Mouse (Mus musculus) retina, adult 2 months (tissue): Measurements from ENCODE around the gene Ciapin1.
"Not testable (repeated sequence)": the region's sequence is repeated elsewhere in the genome, so short reads cannot be mapped to it uniquely, and the experiment has no call there.

ENCODE experiments used
- DNase-seq: peaks from one replicate; pipeline ENCODE4 v3.0.0-alpha.2; 2012; ENCODE audit warnings: low read depth, low spot score

Gene Ciapin1

GRCm38 (mm10) chr8:94857346-94858173 is 19.4 kb upstream of the Ciapin1 start, which contains the start of gene Polr2c:
Gene Polr2c (plus strand): TSS chr8:94857450.
- peak; percentile 67 for DNase-seq

GRCm38 (mm10) chr8:94857011-94857345 is 18.8 kb upstream of the Ciapin1 start:
- DNase-seq: no peak

- not testable (repeated sequence) for DNase-seq
Measured at GRCm38 (mm10) chr8:94854761-94855160, 16.6 kb upstream of the Ciapin1 start.

- no peak for DNase-seq
Measured at GRCm38 (mm10) chr8:94850049-94850448, 11.9 kb upstream of the Ciapin1 start.

GRCm38 (mm10) chr8:94841183-94841582 is 3.0 kb upstream of the Ciapin1 start:
- no peak for DNase-seq

- no peak for DNase-seq
Measured at GRCm38 (mm10) chr8:94838600-94838999, 442 bp upstream of the Ciapin1 start.

- no peak for DNase-seq
Measured at GRCm38 (mm10) chr8:94836456-94837240, 1.5 kb downstream of the Ciapin1 start.

- not testable (repeated sequence) for DNase-seq
Measured at GRCm38 (mm10) chr8:94835751-94836150, 2.4 kb downstream of the Ciapin1 start.

GRCm38 (mm10) chr8:94833901-94834405 is 4.2 kb downstream of the Ciapin1 start:
- DNase-seq: not testable (repeated sequence)

- no peak for DNase-seq
Measured at GRCm38 (mm10) chr8:94828284-94828683, 9.9 kb downstream of the Ciapin1 start.

- DNase-seq: no peak
Measured at GRCm38 (mm10) chr8:94826210-94826609, 11.9 kb downstream of the Ciapin1 start.

GRCm38 (mm10) chr8:94825170-94825569 is 13.0 kb downstream of the Ciapin1 start:
- DNase-seq: no peak

GRCm38 (mm10) chr8:94822637-94823560 is 15.3 kb downstream of the Ciapin1 start:
- DNase-seq: no peak

GRCm38 (mm10) chr8:94821381-94821780 is 16.8 kb downstream of the Ciapin1 start:
- no peak for DNase-seq

GRCm38 (mm10) chr8:94820553-94820952 is 17.6 kb downstream of the Ciapin1 start:
- DNase-seq: no peak

GRCm38 (mm10) chr8:94819671-94820179 is 18.4 kb downstream of the Ciapin1 start:
- DNase-seq: no peak

GRCm38 (mm10) chr8:94817933-94818332 is 20.2 kb downstream of the Ciapin1 start:
- DNase-seq: no peak

- no peak for DNase-seq
Measured at GRCm38 (mm10) chr8:94814556-94814955, 23.6 kb downstream of the Ciapin1 start.

GRCm38 (mm10) chr8:94812645-94813098 is 25.5 kb downstream of the Ciapin1 start:
- peak; percentile 73 for DNase-seq

GRCm38 (mm10) chr8:94811654-94812053 is 26.5 kb downstream of the Ciapin1 start:
- DNase-seq: no peak

GRCm38 (mm10) chr8:94810855-94811254 is 27.3 kb downstream of the Ciapin1 start:
- no peak for DNase-seq
